Comparison of ENCODE assay signal across 13 mouse cellular contexts in the genomic region with DNA sequence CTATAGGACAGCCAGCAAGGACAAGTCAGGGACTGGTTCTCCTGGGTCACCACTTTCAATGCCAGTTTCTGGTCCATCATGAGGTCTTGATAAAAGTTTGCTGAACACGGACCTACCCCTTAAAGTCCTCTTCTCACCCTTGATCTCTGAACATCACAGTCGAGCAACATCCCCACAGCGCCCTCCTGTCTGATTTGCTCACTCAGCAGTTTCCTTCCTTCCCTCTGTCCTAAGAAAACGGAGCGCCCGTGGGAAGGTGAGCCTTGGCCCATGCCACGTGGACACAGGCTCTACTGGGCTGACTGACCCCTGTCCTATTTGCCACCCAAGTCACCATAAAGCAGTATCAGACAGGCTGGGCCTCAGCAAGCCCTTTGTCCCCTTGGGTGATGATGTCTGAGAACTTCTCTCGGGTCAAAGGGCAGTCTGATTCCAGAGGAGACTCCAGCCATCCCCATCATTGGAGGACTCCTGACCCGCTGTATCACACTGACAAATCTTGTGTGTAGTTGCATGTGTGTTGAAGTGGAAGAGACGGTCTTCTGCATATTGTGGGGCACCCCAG. TPM values are rescaled to one million over a fixed set of nuclear protein-coding genes. Genes with fewer than 3 reads are reported as not detected.
DNase-seq lines count a peak whose midpoint lies in the region; ATAC-seq and TF ChIP-seq lines count a peak whose summit lies in the region.
"Had no signal": no experiment of that assay in that cellular context is flagged by ENCODE, and none has a peak within 500 bp of the region (broad histone marks: within the 10 kb centered on the region; RNA-seq: fewer than 3 reads in every experiment).

No protein-coding gene starts in this region.

- no peak for DNase-seq in gastrocnemius, adult 2 months
- DNase-seq in gastrocnemius, postnatal 10 days: no peak
- no peak for DNase-seq in layer of hippocampus, adult 2 months (ENCODE audit: low spot score in 2 of 2)
- DNase-seq in layer of hippocampus, postnatal 25 days (ENCODE audit: extremely low spot score in 1 of 2, low spot score in 1 of 2): no peak
- DNase-seq in kidney, postnatal 0 days (ENCODE audit: low spot score): no peak
- no peak for DNase-seq in stomach, postnatal 0 days (ENCODE audit: low spot score)
- no peak for DNase-seq in embryonic facial prominence, embryonic 10.5 days (ENCODE audit: low spot score)
- DNase-seq in frontal cortex, adult 2 months (ENCODE audit: extremely low spot score in 1 of 2, low spot score in 1 of 2): no peak
- DNase-seq: cerebellum, postnatal 25 days; thymus, postnatal 36 days had no signal

- ATAC-seq in kidney, postnatal 0 days (replicated peaks; ENCODE audit: low FRiP score, low read depth): peak; percentile 70
- ATAC-seq in stomach, postnatal 0 days (ENCODE audit: low FRiP score, low TSS enrichment): peak; percentile 38

- H3K4me2 ChIP-seq in kidney, postnatal 0 days (ENCODE audit: low read length): no peak overlapping the region
- no peak overlapping the region for H3K4me2 ChIP-seq in stomach, postnatal 0 days (replicated peaks; ENCODE audit: low read depth)
- H3K4me2 ChIP-seq: liver, embryonic 11.5 days had no signal

- H3K36me3 ChIP-seq in kidney, postnatal 0 days (ENCODE audit: insufficient read depth, low read length): no peaks in the 10 kb centered on the region
- H3K36me3 ChIP-seq in stomach, postnatal 0 days (ENCODE audit: control insufficient read depth, insufficient read depth, low read length): no peaks in the 10 kb centered on the region
- peaks cover 11% of the 10 kb centered on the region for H3K36me3 ChIP-seq in embryonic facial prominence, embryonic 10.5 days (replicated peaks)

- 76% methylated on average over 10 of the region's 10 CpGs for WGBS in kidney, postnatal 0 days
- WGBS in stomach, postnatal 0 days: 81% methylated on average over 10 of the region's 10 CpGs
- WGBS in embryonic facial prominence, embryonic 10.5 days: 77% methylated on average over 10 of the region's 10 CpGs

- no peaks in the 10 kb centered on the region for H3K9me3 ChIP-seq in kidney, postnatal 0 days (replicated peaks; ENCODE audit: low read length)
- H3K9me3 ChIP-seq in stomach, postnatal 0 days (ENCODE audit: control insufficient read depth, low read length): no peaks in the 10 kb centered on the region
- H3K9me3 ChIP-seq in embryonic facial prominence, embryonic 10.5 days: no peaks in the 10 kb centered on the region

- no peaks in the 10 kb centered on the region for H3K4me1 ChIP-seq in kidney, postnatal 0 days (replicated peaks; ENCODE audit: insufficient read depth, low read length)
- H3K4me1 ChIP-seq in stomach, postnatal 0 days (replicated peaks; ENCODE audit: control insufficient read depth, insufficient read depth): no peaks in the 10 kb centered on the region
- H3K4me1 ChIP-seq in embryonic facial prominence, embryonic 10.5 days: peaks cover 13% of the 10 kb centered on the region

- TF ChIP-seq EP300 in stomach, postnatal 0 days (optimal IDR thresholded peaks at IDR 0.05): no peak

- no peak overlapping the region for H3K4me3 ChIP-seq in gastrocnemius, adult 2 months
- no peak overlapping the region for H3K4me3 ChIP-seq in layer of hippocampus, adult 2 months
- H3K4me3 ChIP-seq in kidney, postnatal 0 days (replicated peaks; ENCODE audit: low read depth, low read length): no peak overlapping the region
- H3K4me3 ChIP-seq in stomach, postnatal 0 days (ENCODE audit: low read depth, low read length): no peak overlapping the region
- no peak overlapping the region for H3K4me3 ChIP-seq in embryonic facial prominence, embryonic 10.5 days

- no peak overlapping the region for H3K9ac ChIP-seq in kidney, postnatal 0 days (ENCODE audit: low read depth, low read length)
- no peak overlapping the region for H3K9ac ChIP-seq in stomach, postnatal 0 days (ENCODE audit: low read length)

- intact Hi-C loops in gastrocnemius, adult 2 months (cut with DNase I): no loop called here

- peak overlapping the region; percentile 80 for H3K27ac ChIP-seq in gastrocnemius, adult 2 months
- peak overlapping the region; percentile 77; the same call in 1 of the 2 replicates for H3K27ac ChIP-seq in layer of hippocampus, adult 2 months
- no peak overlapping the region for H3K27ac ChIP-seq in kidney, postnatal 0 days
- H3K27ac ChIP-seq in stomach, postnatal 0 days (replicated peaks): 0 out of 2 replicates have a peak overlapping the region, but pooled peaks have one; percentile 35
- no peak overlapping the region; the same call in 1 of the 2 replicates for H3K27ac ChIP-seq in embryonic facial prominence, embryonic 10.5 days (replicated peaks)

- no peaks in the 10 kb centered on the region for H3K27me3 ChIP-seq in kidney, postnatal 0 days (ENCODE audit: insufficient read depth, low read length)
- H3K27me3 ChIP-seq in stomach, postnatal 0 days (ENCODE audit: control insufficient read depth, insufficient read depth, low read length): no peaks in the 10 kb centered on the region
- no peaks in the 10 kb centered on the region for H3K27me3 ChIP-seq in embryonic facial prominence, embryonic 10.5 days (replicated peaks; ENCODE audit: low read depth, poor library complexity, severe bottlenecking)

- no peak for TF ChIP-seq CTCF in gastrocnemius, adult 2 months (IDR thresholded peaks at IDR 0.05)
- no peak for TF ChIP-seq CTCF in layer of hippocampus, adult 2 months (conservative IDR thresholded peaks at IDR 0.05)
- TF ChIP-seq CTCF in kidney, postnatal 0 days (IDR thresholded peaks at IDR 0.05; ENCODE audit: low read depth): no peak
- no peak for TF ChIP-seq CTCF in stomach, postnatal 0 days (IDR thresholded peaks at IDR 0.05; ENCODE audit: low read depth)

RNA-seq across cellular contexts. Expression of a gene that starts 23.7 kb away (rescaled TPM):
- total RNA-seq in gastrocnemius, adult 2 months (2021): not detected
- total RNA-seq in gastrocnemius, postnatal 10 days (2021): under 1 TPM in 1 of 2 experiments, not detected in 1; 0.41 TPM
- total RNA-seq in layer of hippocampus, adult 2 months (2021): not detected
- total RNA-seq in layer of hippocampus, postnatal 25 days (2021): not detected
- polyA plus RNA-seq in kidney, postnatal 0 days (2015; fragmentation: Nextera tagmentation; extraction: Ambion mirVana): 18.3 and 21.8 TPM in 2 replicates
- polyA plus RNA-seq in stomach, postnatal 0 days (2015; fragmentation: Nextera tagmentation; extraction: Ambion mirVana): 8.7 and 9.4 TPM in 2 replicates
- polyA plus RNA-seq in embryonic facial prominence, embryonic 10.5 days (2016; fragmentation: Nextera tagmentation; extraction: Ambion mirVana): 38.5 and 46.1 TPM in 2 replicates
- 0.04 TPM in 1 of 2 replicates, not detected in the other for polyA plus RNA-seq in frontal cortex, adult 2 months (2012; rRNA removed)
- total RNA-seq: left cerebral cortex, postnatal 14 days; neutrophil, adult 5-6 weeks had no signal

RNA-seq across cellular contexts. Expression of a gene that starts 32.2 kb away (rescaled TPM):
- 10 to 100 TPM; 32.9 to 69.4 TPM for total RNA-seq in gastrocnemius, adult 2 months (2021)
- total RNA-seq in gastrocnemius, postnatal 10 days (2021): 10 to 100 TPM; 11.4 to 15.6 TPM
- 100 to 1,000 TPM; 111 TPM for total RNA-seq in layer of hippocampus, adult 2 months (2021)
- total RNA-seq in layer of hippocampus, postnatal 25 days (2021): 100 to 1,000 TPM; 100 to 121 TPM
- 53.1 and 57.3 TPM in 2 replicates for polyA plus RNA-seq in kidney, postnatal 0 days (2015; fragmentation: Nextera tagmentation; extraction: Ambion mirVana)
- polyA plus RNA-seq in stomach, postnatal 0 days (2015; fragmentation: Nextera tagmentation; extraction: Ambion mirVana): 307 and 320 TPM in 2 replicates
- 16.4 and 16.6 TPM in 2 replicates for polyA plus RNA-seq in embryonic facial prominence, embryonic 10.5 days (2016; fragmentation: Nextera tagmentation; extraction: Ambion mirVana)
- polyA plus RNA-seq in frontal cortex, adult 2 months (2012; rRNA removed): 58.0 and 63.4 TPM in 2 replicates

RNA-seq across cellular contexts. Expression of a gene that starts 52.5 kb away (rescaled TPM):
- 1 to 10 TPM; 2.6 to 5.2 TPM for total RNA-seq in gastrocnemius, adult 2 months (2021)
- 1 to 10 TPM; 5.6 to 7.0 TPM for total RNA-seq in gastrocnemius, postnatal 10 days (2021)
- 10 to 100 TPM; 96.6 to 98.6 TPM for total RNA-seq in layer of hippocampus, adult 2 months (2021)
- total RNA-seq in layer of hippocampus, postnatal 25 days (2021): 100 to 1,000 TPM; 102 to 107 TPM
- polyA plus RNA-seq in kidney, postnatal 0 days (2015; fragmentation: Nextera tagmentation; extraction: Ambion mirVana): 1.7 and 1.8 TPM in 2 replicates
- 8.7 and 9.1 TPM in 2 replicates for polyA plus RNA-seq in stomach, postnatal 0 days (2015; fragmentation: Nextera tagmentation; extraction: Ambion mirVana)
- polyA plus RNA-seq in embryonic facial prominence, embryonic 10.5 days (2016; fragmentation: Nextera tagmentation; extraction: Ambion mirVana): 10.2 and 13.4 TPM in 2 replicates
- 69.4 and 77.7 TPM in 2 replicates for polyA plus RNA-seq in frontal cortex, adult 2 months (2012; rRNA removed)

Comparison
In these comparisons a context has a peak if more than half of its experiments do, and no peak if none do; other contexts are left out.
1. H3K27ac ChIP-seq: peak in gastrocnemius, adult 2 months (single experiment), layer of hippocampus, adult 2 months (single experiment) and stomach, postnatal 0 days (single experiment); none in kidney, postnatal 0 days (single experiment) and embryonic facial prominence, embryonic 10.5 days (single experiment).
2. RNA of a gene that starts 52.5 kb away (total RNA-seq): 102 to 107 TPM in layer of hippocampus, postnatal 25 days and 96.6 to 98.6 TPM in layer of hippocampus, adult 2 months; 5.6 to 7.0 TPM in gastrocnemius, postnatal 10 days and 2.6 to 5.2 TPM in gastrocnemius, adult 2 months; every median in the first group is over 10 times any median in the second.